Mouse (Mus musculus) ES-E14 (cell line): ENCODE results near the gene Ankrd13d.

Experiments used
- MAFK ChIP-seq: IDR thresholded peaks from 2 replicates; pipeline ENCODE4 v1.6.1; 2014; ENCODE audit warnings: mild to moderate bottlenecking, low read depth, low read length, inconsistent platforms; ENCODE audit not compliant: insufficient read depth
- ZNF384 ChIP-seq: IDR thresholded peaks from 2 replicates; pipeline ENCODE4 v1.6.1; 2012; ENCODE audit warnings: low read depth, low read length, inconsistent platforms

GRCm38 (mm10) chr19:4299126-4299525, 16.2 kb upstream of the Ankrd13d start:
- no peak for TF ChIP-seq ZNF384
- no peak for TF ChIP-seq MAFK
